Mouse (Mus musculus): ENCODE results near the gene Kirrel3. TPM values are rescaled to one million over a fixed set of nuclear protein-coding genes. Genes with fewer than 3 reads are reported as not detected.

Gene Kirrel3
- total RNA-seq, 2 experiments from 2014 or later: not detected

GRCm38 (mm10) chr9:34962251-34962650 lies 476.6 kb downstream of the Kirrel3 start:
- ATAC-seq (replicated peaks; ENCODE audit: low FRiP score, poor library complexity, severe bottlenecking): no peak

- no peak for ATAC-seq (replicated peaks; ENCODE audit: low FRiP score, poor library complexity, severe bottlenecking)
These were observed 477.9 kb downstream of the Kirrel3 start for GRCm38 (mm10) chr9:34963593-34963992.

- ATAC-seq (replicated peaks; ENCODE audit: low FRiP score, poor library complexity, severe bottlenecking): no peak
These were observed 478.7 kb downstream of the Kirrel3 start for GRCm38 (mm10) chr9:34964172-34965040.

- ATAC-seq (replicated peaks; ENCODE audit: low FRiP score, poor library complexity, severe bottlenecking): no peak
These were observed 479.3 kb downstream of the Kirrel3 start for GRCm38 (mm10) chr9:34965041-34965415.

- no peak for ATAC-seq (replicated peaks; ENCODE audit: low FRiP score, poor library complexity, severe bottlenecking)
These were observed 482.1 kb downstream of the Kirrel3 start for GRCm38 (mm10) chr9:34967772-34968171.

GRCm38 (mm10) chr9:34969881-34970490 lies 484.3 kb downstream of the Kirrel3 start:
- ATAC-seq (replicated peaks; ENCODE audit: low FRiP score, poor library complexity, severe bottlenecking): no peak

GRCm38 (mm10) chr9:34974326-34974725 lies 488.6 kb downstream of the Kirrel3 start:
- ATAC-seq (replicated peaks; ENCODE audit: low FRiP score, poor library complexity, severe bottlenecking): no peak

- no peak for ATAC-seq (replicated peaks; ENCODE audit: low FRiP score, poor library complexity, severe bottlenecking)
These were observed 489.6 kb downstream of the Kirrel3 start for GRCm38 (mm10) chr9:34975245-34975644.

GRCm38 (mm10) chr9:34976596-34977462 lies 491.1 kb downstream of the Kirrel3 start:
- no peak for ATAC-seq (replicated peaks; ENCODE audit: low FRiP score, poor library complexity, severe bottlenecking)

GRCm38 (mm10) chr9:34977700-34978099 lies 492.0 kb downstream of the Kirrel3 start:
- ATAC-seq (replicated peaks; ENCODE audit: low FRiP score, poor library complexity, severe bottlenecking): no peak

- ATAC-seq (replicated peaks; ENCODE audit: low FRiP score, poor library complexity, severe bottlenecking): no peak
These were observed 492.5 kb downstream of the Kirrel3 start for GRCm38 (mm10) chr9:34978229-34978628.

GRCm38 (mm10) chr9:34980516-34981265 lies 495.0 kb downstream of the Kirrel3 start:
- ATAC-seq (replicated peaks; ENCODE audit: low FRiP score, poor library complexity, severe bottlenecking): no peak

GRCm38 (mm10) chr9:34983513-34984462 lies 498.1 kb downstream of the Kirrel3 start:
- no peak for ATAC-seq (replicated peaks; ENCODE audit: low FRiP score, poor library complexity, severe bottlenecking)

GRCm38 (mm10) chr9:34986156-34986555 lies 500.5 kb downstream of the Kirrel3 start:
- ATAC-seq (replicated peaks; ENCODE audit: low FRiP score, poor library complexity, severe bottlenecking): no peak

- no peak for ATAC-seq (replicated peaks; ENCODE audit: low FRiP score, poor library complexity, severe bottlenecking)
These were observed 501.9 kb downstream of the Kirrel3 start for GRCm38 (mm10) chr9:34987422-34988148.

- ATAC-seq (replicated peaks; ENCODE audit: low FRiP score, poor library complexity, severe bottlenecking): no peak
These were observed 503.0 kb downstream of the Kirrel3 start for GRCm38 (mm10) chr9:34988683-34989082.

- ATAC-seq (replicated peaks; ENCODE audit: low FRiP score, poor library complexity, severe bottlenecking): no peak
These were observed 506.5 kb downstream of the Kirrel3 start for GRCm38 (mm10) chr9:34992201-34992600.
